Mouse (Mus musculus) heart, embryonic 15.5 days (tissue): Measurements from ENCODE around the gene Rfesd. TPM values are rescaled to one million over a fixed set of nuclear protein-coding genes. Genes with fewer than 3 reads are reported as not detected.

Experiments used
- ATAC-seq: fragments of 200-750 bp; cut with Nextera tagmentation; replicated peaks from 2 replicates; pipeline ENCODE4 v1.8.0; 2017; ENCODE audit warnings: low read depth, moderate TSS enrichment; ENCODE audit not compliant: insufficient number of reproducible peaks, insufficient read depth, low FRiP score
- H3K27ac ChIP-seq: fragments of 300-500 bp; sonication (generic); 2 replicates; pipeline ENCODE4 v1.5.1; 2015; ENCODE audit warnings: mild to moderate bottlenecking, inconsistent platforms
- H3K27me3 ChIP-seq: fragments of 300-500 bp; sonication (generic); 2 replicates; pipeline ENCODE4 v1.6.1; 2015; ENCODE audit warnings: inconsistent platforms
- H3K36me3 ChIP-seq: fragments of 300-500 bp; sonication (generic); 2 replicates; pipeline ENCODE4 v1.6.1; 2015; ENCODE audit warnings: mild to moderate bottlenecking, inconsistent platforms
- H3K4me1 ChIP-seq: fragments of 300-500 bp; sonication (generic); replicated peaks from 2 replicates; pipeline ENCODE4 v1.6.1; 2015; ENCODE audit warnings: inconsistent platforms
- H3K4me2 ChIP-seq: fragments of 300-500 bp; sonication (generic); 2 replicates; pipeline ENCODE4 v1.6.1; 2015; ENCODE audit warnings: inconsistent platforms, mild to moderate bottlenecking, moderate library complexity
- H3K4me3 ChIP-seq: fragments of 300-500 bp; sonication (generic); 2 replicates; pipeline ENCODE4 v1.5.1; 2015; ENCODE audit warnings: mild to moderate bottlenecking, inconsistent platforms
- H3K9ac ChIP-seq: fragments of 300-500 bp; sonication (generic); 2 replicates; pipeline ENCODE4 v1.6.1; 2015; ENCODE audit warnings: mild to moderate bottlenecking, inconsistent platforms
- H3K9me3 ChIP-seq: fragments of 300-500 bp; sonication (generic); replicated peaks from 2 replicates; pipeline ENCODE4 v1.6.1; 2016; ENCODE audit warnings: inconsistent platforms
- WGBS: fragments of 180-500 bp; shearing (Covaris S2); methylation state at CpG from one replicate; pipeline ENCODE4 v1.1.7; 2015; ENCODE audit warnings: mixed read lengths; 5-methylcytosine and 5-hydroxymethylcytosine counted together
- polyA plus RNA-seq: library from polyadenylated mRNA; unstranded; fragments of >200 nt; fragmentation: Nextera tagmentation; extraction: Ambion mirVana; gene quantifications from 2 replicates; pipeline ENCODE4 v1.2.1, GENCODE M21; 2015

The Rfesd gene
- polyA plus RNA-seq, 1 experiment from 2014 or later, result 11.8 TPM

- no peak for ATAC-seq
- H3K9ac ChIP-seq, result no peak overlapping the region
- H3K27me3 ChIP-seq, result no peaks in the 10 kb centered on the region
- H3K9me3 ChIP-seq, result no peaks in the 10 kb centered on the region
- H3K4me2 ChIP-seq, result no peak overlapping the region
- no peak overlapping the region for H3K27ac ChIP-seq
- no peaks in the 10 kb centered on the region for H3K4me1 ChIP-seq
- no peaks in the 10 kb centered on the region for H3K36me3 ChIP-seq
- no peak overlapping the region for H3K4me3 ChIP-seq
Observed at GRCm38 (mm10) chr13:76044971-76045370, 26.5 kb upstream of the Rfesd start.

DNA sequence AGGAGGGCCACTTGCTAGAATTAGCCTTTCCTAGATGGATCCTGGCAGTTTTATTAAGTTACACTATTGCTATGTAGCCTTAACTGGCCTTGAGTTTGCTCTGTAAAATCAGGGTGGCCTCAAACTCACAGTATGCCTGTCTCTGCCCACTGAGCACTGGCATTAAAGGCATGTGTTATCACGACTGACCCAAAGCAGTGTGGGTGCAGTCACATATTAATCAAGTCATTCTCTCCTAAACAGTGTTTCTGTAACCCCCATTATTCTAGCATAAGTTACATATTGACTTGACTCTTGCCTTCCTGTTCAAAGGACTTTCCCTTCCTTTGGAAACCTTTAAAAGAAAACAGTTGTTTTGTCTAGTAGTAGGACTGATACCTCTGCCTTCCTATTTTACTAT lies 23.9 kb upstream of the Rfesd start:
- no peak for ATAC-seq
- no peaks in the 10 kb centered on the region for H3K36me3 ChIP-seq
- 44% methylated on average over 1 of the region's 1 CpGs for WGBS

DNA sequence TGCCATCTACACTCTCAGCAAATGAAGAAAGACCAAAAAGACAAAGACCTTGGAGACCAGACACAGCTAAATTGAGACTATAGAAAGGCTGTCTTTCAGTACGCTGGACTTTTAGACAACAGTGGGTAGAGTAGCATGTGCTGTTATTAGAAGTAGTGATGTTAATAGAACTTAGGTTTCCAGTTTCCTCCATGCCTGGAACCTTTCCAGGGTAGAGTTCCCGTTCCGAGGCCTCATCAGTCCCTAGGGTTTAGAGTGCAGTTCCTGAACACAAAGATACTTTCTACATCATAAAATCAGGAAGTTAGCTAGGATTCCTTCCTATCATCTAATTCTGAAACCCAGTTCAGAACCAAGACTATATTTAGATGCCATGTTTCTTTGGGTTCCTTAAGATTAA lies 6.1 kb upstream of the Rfesd start:
- H3K4me3 ChIP-seq, result no peak overlapping the region
- no peak overlapping the region for H3K27ac ChIP-seq
- H3K9me3 ChIP-seq, result no peaks in the 10 kb centered on the region
- H3K4me2 ChIP-seq, result no peak overlapping the region
- WGBS, result 51% methylated on average over 3 of the region's 3 CpGs
- no peaks in the 10 kb centered on the region for H3K4me1 ChIP-seq
- ATAC-seq, result no peak
- H3K27me3 ChIP-seq, result no peaks in the 10 kb centered on the region; the same call in 1 of the 2 replicates
- H3K9ac ChIP-seq, result no peak overlapping the region
- H3K36me3 ChIP-seq, result no peaks in the 10 kb centered on the region

More for the DNA sequence above, 23.9 kb upstream of the Rfesd start:
- Histone ChIP-seq H3K27ac (no peak overlapping the region), H3K4me3 (no peak overlapping the region), H3K27me3 (no peaks in the 10 kb centered on the region), H3K9ac (no peak overlapping the region), H3K9me3 (no peaks in the 10 kb centered on the region), H3K4me1 (no peaks in the 10 kb centered on the region), H3K4me2 (no peak overlapping the region)

DNA sequence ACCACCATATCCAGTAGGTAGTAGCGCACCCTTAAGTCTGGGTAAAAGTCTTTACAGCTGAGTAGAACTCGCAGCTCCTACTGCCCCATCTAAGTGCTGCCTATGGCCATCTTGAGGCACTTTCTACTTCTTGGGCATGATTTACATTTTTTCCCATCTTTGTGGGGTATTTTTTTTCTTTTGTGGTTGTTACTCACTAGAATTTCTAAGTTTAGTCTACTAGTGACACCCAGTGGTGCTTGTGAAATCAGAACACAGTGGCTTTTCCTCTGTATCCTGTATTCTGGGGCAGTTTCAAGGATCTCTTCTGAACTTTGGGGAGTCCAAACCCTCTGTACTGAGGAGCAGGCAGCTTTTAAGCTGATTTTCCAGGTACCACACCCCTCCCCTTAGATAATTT lies 3.3 kb upstream of the Rfesd start:
- no peak overlapping the region for H3K9ac ChIP-seq

GRCm38 (mm10) chr13:76018844-76019400 lies 403 bp upstream of the Rfesd start:
- Histone ChIP-seq H3K4me2 (peak overlapping the region; percentile 79), H3K9me3 (no peaks in the 10 kb centered on the region), H3K36me3 (no peaks in the 10 kb centered on the region), H3K27me3 (no peaks in the 10 kb centered on the region; the same call in 1 of the 2 replicates), H3K27ac (peak overlapping the region; percentile 97), H3K4me3 (peak overlapping the region; percentile 86), H3K9ac (no peak overlapping the region; the same call in 1 of the 2 replicates), H3K4me1 (peaks cover 5% of the 10 kb centered on the region)
- 45% methylated on average over 5 of the region's 5 CpGs for WGBS
- ATAC-seq, result peak; percentile 8; the same call in 1 of the 2 replicates

More for the DNA sequence above, 3.3 kb upstream of the Rfesd start:
- H3K4me1 ChIP-seq, result peaks cover 5% of the 10 kb centered on the region
- H3K9me3 ChIP-seq, result no peaks in the 10 kb centered on the region
- WGBS, result 90% methylated on average over 2 of the region's 2 CpGs
- H3K4me3 ChIP-seq, result no peak overlapping the region
- no peak overlapping the region for H3K4me2 ChIP-seq
- ATAC-seq, result no peak
- no peaks in the 10 kb centered on the region for H3K36me3 ChIP-seq
- H3K27ac ChIP-seq, result no peak overlapping the region
- H3K27me3 ChIP-seq, result no peaks in the 10 kb centered on the region; the same call in 1 of the 2 replicates

- Histone ChIP-seq H3K4me2 (peak overlapping the region; percentile 79), H3K27ac (peak overlapping the region; percentile 97), H3K9me3 (no peaks in the 10 kb centered on the region), H3K9ac (peak overlapping the region; percentile 88), H3K36me3 (no peaks in the 10 kb centered on the region), H3K27me3 (no peaks in the 10 kb centered on the region), H3K4me3 (peak overlapping the region; percentile 86), H3K4me1 (peaks cover 5% of the 10 kb centered on the region)
- WGBS, result 60% methylated on average over 4 of the region's 4 CpGs
- ATAC-seq, result no peak
Observed at GRCm38 (mm10) chr13:76017465-76017864, 1.1 kb downstream of the Rfesd start.

GRCm38 (mm10) chr13:76014511-76014910 lies 4.0 kb downstream of the Rfesd start:
- Histone ChIP-seq H3K9ac (no peak overlapping the region), H3K27me3 (no peaks in the 10 kb centered on the region), H3K9me3 (no peaks in the 10 kb centered on the region), H3K36me3 (no peaks in the 10 kb centered on the region), H3K4me1 (peaks cover 5% of the 10 kb centered on the region), H3K4me2 (no peak overlapping the region), H3K27ac (no peak overlapping the region), H3K4me3 (no peak overlapping the region)
- WGBS, result 42% methylated on average over 2 of the region's 2 CpGs
- ATAC-seq, result no peak

GRCm38 (mm10) chr13:76003272-76003671 lies 15.2 kb downstream of the Rfesd start:
- Histone ChIP-seq H3K36me3 (peaks cover 4% of the 10 kb centered on the region; the same call in 1 of the 2 replicates), H3K9me3 (no peaks in the 10 kb centered on the region), H3K27ac (no peak overlapping the region), H3K4me2 (no peak overlapping the region), H3K4me1 (no peaks in the 10 kb centered on the region), H3K9ac (no peak overlapping the region), H3K27me3 (no peaks in the 10 kb centered on the region), H3K4me3 (no peak overlapping the region)
- WGBS, result 80% methylated on average over 3 of the region's 3 CpGs
- no peak for ATAC-seq

DNA sequence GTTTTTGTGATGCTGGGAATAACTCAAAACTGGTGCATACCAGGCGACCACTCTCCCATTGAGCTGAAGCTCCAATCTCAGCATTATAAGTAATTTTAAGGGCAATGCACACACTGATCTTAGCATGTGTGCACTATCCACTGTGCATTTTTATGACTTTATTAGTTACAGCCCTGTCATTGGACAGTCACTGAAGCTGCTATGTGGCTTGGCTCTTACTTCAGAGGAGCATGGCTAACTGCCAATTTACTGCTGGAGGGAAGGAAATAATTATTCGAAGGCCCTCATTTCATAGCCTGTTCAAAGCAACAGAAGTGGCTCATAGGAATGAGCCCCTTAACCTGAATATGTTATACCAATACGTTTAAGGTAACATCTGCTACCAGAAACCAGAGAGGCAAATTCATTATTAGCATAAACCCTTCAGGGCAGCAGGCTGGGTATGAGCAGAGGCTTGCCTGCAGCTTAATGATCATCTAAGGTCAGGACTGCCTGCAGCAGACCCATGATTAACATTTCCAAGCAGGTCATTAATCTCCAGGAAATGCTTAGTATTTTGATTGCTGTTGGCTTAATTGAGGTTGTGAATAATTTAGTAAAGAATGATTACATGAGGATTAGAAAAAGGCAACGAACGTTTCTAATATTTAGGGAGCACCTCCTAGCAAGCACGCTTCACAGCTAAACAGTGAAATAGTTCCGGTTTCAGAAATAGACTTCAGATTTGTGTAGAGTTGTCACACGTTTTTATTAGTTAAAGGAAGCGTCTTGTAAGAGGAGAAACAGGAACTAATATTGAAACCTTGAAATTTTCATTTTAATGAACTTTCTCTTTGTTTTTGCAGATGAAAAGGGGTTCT lies 26.1 kb downstream of the Rfesd start:
- H3K9ac ChIP-seq, result no peak overlapping the region
- 54% methylated on average over 9 of the region's 9 CpGs for whole genome bisulfite sequencing
- no peak for ATAC-seq
- no peaks in the 10 kb centered on the region for H3K36me3 ChIP-seq
- no peak overlapping the region for H3K4me3 ChIP-seq
- peaks cover 2% of the 10 kb centered on the region; the same call in 1 of the 2 replicates for H3K4me1 ChIP-seq
- no peak overlapping the region for H3K4me2 ChIP-seq
- H3K27ac ChIP-seq, result no peak overlapping the region
- no peaks in the 10 kb centered on the region for H3K27me3 ChIP-seq
- H3K9me3 ChIP-seq, result no peaks in the 10 kb centered on the region

GRCm38 (mm10) chr13:75988096-75988495 lies 30.4 kb downstream of the Rfesd start:
- Histone ChIP-seq H3K4me2 (no peak overlapping the region), H3K4me1 (peaks cover 2% of the 10 kb centered on the region; the same call in 1 of the 2 replicates), H3K27me3 (no peaks in the 10 kb centered on the region), H3K4me3 (no peak overlapping the region), H3K36me3 (no peaks in the 10 kb centered on the region), H3K9ac (no peak overlapping the region), H3K27ac (no peak overlapping the region), H3K9me3 (no peaks in the 10 kb centered on the region)
- WGBS, result 67% methylated on average over 1 of the region's 1 CpGs
- ATAC-seq, result no peak

DNA sequence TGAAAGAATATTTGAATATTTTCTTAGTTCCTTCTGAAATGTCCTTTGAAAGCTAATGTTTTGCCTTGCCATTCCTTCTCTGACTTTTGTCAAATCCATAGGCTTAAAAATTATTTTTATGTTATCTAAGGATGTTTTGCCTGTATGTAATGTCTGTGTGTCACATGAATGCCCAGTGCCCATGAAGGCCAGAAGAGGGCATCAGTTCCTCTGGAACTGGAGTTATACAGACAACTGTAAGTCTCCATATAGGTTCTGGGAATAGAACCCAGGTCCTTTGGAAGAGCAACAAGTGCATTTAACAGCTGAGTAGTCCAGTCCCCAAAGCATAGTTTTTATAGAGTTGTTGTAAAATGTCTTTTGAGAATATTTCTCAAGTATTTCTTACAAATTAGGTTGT lies 36.6 kb downstream of the Rfesd start:
- Histone ChIP-seq H3K4me1 (no peaks in the 10 kb centered on the region), H3K4me2 (no peak overlapping the region), H3K36me3 (no peaks in the 10 kb centered on the region), H3K4me3 (no peak overlapping the region), H3K9me3 (no peaks in the 10 kb centered on the region), H3K27ac (no peak overlapping the region), H3K9ac (no peak overlapping the region), H3K27me3 (no peaks in the 10 kb centered on the region)
- ATAC-seq, result no peak
